Mouse (Mus musculus): ENCODE measurements around the gene Ccr8. TPM values are rescaled to one million over a fixed set of nuclear protein-coding genes. Genes with fewer than 3 reads are reported as not detected.

Ccr8 gene
- polyA plus RNA-seq (2017; shearing (Covaris generic)), result 100 to 1,000 TPM in 1 of 2 experiments, 10 to 100 TPM in 1; 71.1 to 116 TPM

GRCm38 (mm10) chr9:120091696-120092238 lies at the start of gene Ccr8:
Gene Ccr8 (plus strand): TSS chr9:120092114.
- peak; percentile 70 for ATAC-seq

- ATAC-seq, result no peak
These were observed 48.8 kb upstream of the Ccr8 start for GRCm38 (mm10) chr9:120043115-120043514.

GRCm38 (mm10) chr9:120048495-120048894 lies 43.4 kb upstream of the Ccr8 start:
- ATAC-seq, result no peak

- peak; percentile 39 for ATAC-seq
These were observed 42.5 kb upstream of the Ccr8 start for GRCm38 (mm10) chr9:120049407-120049806.

GRCm38 (mm10) chr9:120054545-120055277 lies 37.2 kb upstream of the Ccr8 start:
- ATAC-seq, result peak; percentile 88

GRCm38 (mm10) chr9:120056201-120056600 lies 35.7 kb upstream of the Ccr8 start:
- peak; percentile 45 for ATAC-seq

- no peak for ATAC-seq
These were observed 33.2 kb upstream of the Ccr8 start for GRCm38 (mm10) chr9:120058730-120059129.

GRCm38 (mm10) chr9:120064317-120064716 lies 27.6 kb upstream of the Ccr8 start:
- no peak for ATAC-seq

GRCm38 (mm10) chr9:120067609-120068008 lies 24.3 kb upstream of the Ccr8 start:
- ATAC-seq, result no peak

- ATAC-seq, result peak; percentile 87
These were observed 23.9 kb upstream of the Ccr8 start for GRCm38 (mm10) chr9:120068047-120068446.

- no peak for ATAC-seq
These were observed 22.1 kb upstream of the Ccr8 start, which contains the start of gene Cx3cr1 for GRCm38 (mm10) chr9:120069779-120070178. Gene Cx3cr1 (minus strand): TSS chr9:120069879.

- ATAC-seq, result no peak
These were observed 20.7 kb upstream of the Ccr8 start for GRCm38 (mm10) chr9:120071251-120071650.

GRCm38 (mm10) chr9:120073169-120073568 lies 18.7 kb upstream of the Ccr8 start:
- no peak for ATAC-seq

GRCm38 (mm10) chr9:120074516-120074915 lies 17.4 kb upstream of the Ccr8 start:
- ATAC-seq, result peak; percentile 95

- ATAC-seq, result no peak
These were observed 13.7 kb upstream of the Ccr8 start for GRCm38 (mm10) chr9:120078241-120078640.

- peak; percentile 18 for ATAC-seq
These were observed 12.0 kb upstream of the Ccr8 start for GRCm38 (mm10) chr9:120079901-120080300.

- no peak for ATAC-seq
These were observed 11.3 kb upstream of the Ccr8 start for GRCm38 (mm10) chr9:120080546-120081108.

GRCm38 (mm10) chr9:120081247-120081646 lies 10.7 kb upstream of the Ccr8 start:
- no peak for ATAC-seq

- no peak for ATAC-seq
These were observed 9.9 kb upstream of the Ccr8 start for GRCm38 (mm10) chr9:120081967-120082366.

- ATAC-seq, result peak; percentile 41
These were observed 9.2 kb upstream of the Ccr8 start for GRCm38 (mm10) chr9:120082691-120083090.

GRCm38 (mm10) chr9:120083158-120083894 lies 8.6 kb upstream of the Ccr8 start:
- no peak for ATAC-seq

- ATAC-seq, result peak; percentile 56
These were observed 7.5 kb upstream of the Ccr8 start for GRCm38 (mm10) chr9:120084406-120084805.

- no peak for ATAC-seq
These were observed 2.8 kb upstream of the Ccr8 start for GRCm38 (mm10) chr9:120089125-120089524.

Data from CD4-positive, CD25-positive, alpha-beta regulatory T cell, adult 4 months (primary cell).